Mouse (Mus musculus) liver, adult 2 months (tissue): ENCODE data around the gene Prkce. TPM values are rescaled to one million over a fixed set of nuclear protein-coding genes. Genes with fewer than 3 reads are reported as not detected.

Experiments used
- DNase-seq: peaks from one replicate; pipeline ENCODE4 v3.0.0-alpha.2; 2011; ENCODE audit warnings: low read depth, low spot score; ENCODE audit errors: extremely low read depth
- H3K27ac ChIP-seq: fragments of 200-500 bp; replicated peaks from 2 replicates; pipeline ENCODE4 v1.5.1; 2012; ENCODE audit warnings: low read depth, mild to moderate bottlenecking, control low read depth, inconsistent platforms, low read length; ENCODE audit not compliant: insufficient read depth
- H3K27me3 ChIP-seq: fragments of 200-500 bp; 2 replicates; pipeline ENCODE4 v1.6.1; 2012; ENCODE audit warnings: mild to moderate bottlenecking, moderate library complexity, low read length, inconsistent platforms; ENCODE audit not compliant: control insufficient read depth, insufficient read depth
- H3K36me3 ChIP-seq: fragments of 200-500 bp; 2 replicates; pipeline ENCODE4 v1.6.1; 2012; ENCODE audit warnings: low read length, inconsistent platforms; ENCODE audit not compliant: control insufficient read depth, insufficient read depth
- H3K4me1 ChIP-seq: fragments of 200-500 bp; 2 replicates; pipeline ENCODE4 v1.6.1; 2011; ENCODE audit warnings: low read length; ENCODE audit not compliant: control insufficient read depth, insufficient read depth
- H3K4me3 ChIP-seq: fragments of 200-500 bp; 2 replicates; pipeline ENCODE4 v1.5.1; 2011; ENCODE audit warnings: low read depth, mild to moderate bottlenecking, control low read depth, low read length, moderate library complexity; ENCODE audit not compliant: insufficient read depth
- H3K79me2 ChIP-seq: fragments of 200-500 bp; 2 replicates; pipeline ENCODE4 v1.6.1; 2012; ENCODE audit warnings: inconsistent platforms, mild to moderate bottlenecking, low read length, moderate library complexity; ENCODE audit not compliant: control insufficient read depth, insufficient read depth
- H3K9ac ChIP-seq: fragments of 200-500 bp; 2 replicates; pipeline ENCODE4 v1.6.1; 2012; ENCODE audit warnings: low read depth, mild to moderate bottlenecking, control low read depth, inconsistent platforms, low read length
- CTCF ChIP-seq: fragments of 200-500 bp; IDR thresholded peaks from 2 replicates; pipeline ENCODE4 v1.5.1; 2011; ENCODE audit warnings: low read depth, low read length, control low read depth
- POLR2A ChIP-seq: fragments of 200-500 bp; IDR thresholded peaks from 2 replicates; pipeline ENCODE4 v1.6.1; 2011; ENCODE audit warnings: low read length, control low read depth; ENCODE audit not compliant: insufficient read depth; ENCODE audit errors: extremely low read depth
- WGBS: fragments of 180-500 bp; shearing (Covaris S2); methylation state at CpG from one replicate; pipeline ENCODE4 v1.1.7; 2018; 5-methylcytosine and 5-hydroxymethylcytosine counted together
- polyA plus RNA-seq: library from polyadenylated mRNA; depleted of rRNA; stranded (reverse); fragments of >200 nt; gene quantifications from 2 replicates; pipeline ENCODE4 v1.2.3, GENCODE M21; 2012
- total RNA-seq: library from RNA; depleted of rRNA; stranded (reverse); fragments of >200 nt; gene quantifications from 2 replicates; pipeline ENCODE4 v1.2.3, GENCODE M21; 2014

Prkce gene
- total and polyA plus RNA-seq, 2 experiments = 2.0 to 6.4 TPM

- H3K4me3 ChIP-seq = no peak overlapping the region
- H3K36me3 ChIP-seq = no peaks in the 10 kb centered on the region
- TF ChIP-seq CTCF (peak; percentile 37; the same call in 1 of the 2 replicates), POLR2A (no peak)
- peak overlapping the region; percentile 5; the same call in 1 of the 2 replicates for H3K9ac ChIP-seq
- H3K79me2 ChIP-seq = peaks cover 3% of the 10 kb centered on the region; the same call in 1 of the 2 replicates
- peak overlapping the region; percentile 69 for H3K27ac ChIP-seq
- WGBS = 46% methylated on average over 10 of the region's 10 CpGs
- DNase-seq = peak; percentile 94
- H3K27me3 ChIP-seq = no peaks in the 10 kb centered on the region
- H3K4me1 ChIP-seq = peaks cover 25% of the 10 kb centered on the region
These were observed 225.6 kb downstream of the Prkce start for GRCm38 (mm10) chr17:86393191-86393590.

GRCm38 (mm10) chr17:86397097-86397496 lies 229.5 kb downstream of the Prkce start:
- TF ChIP-seq POLR2A = no peak
- TF ChIP-seq CTCF = no peak
- H3K27ac ChIP-seq = 0 out of 2 replicates have a peak overlapping the region, but pooled peaks have one; percentile 1
- no peaks in the 10 kb centered on the region for H3K36me3 ChIP-seq
- peaks cover 8% of the 10 kb centered on the region; the same call in 1 of the 2 replicates for H3K79me2 ChIP-seq
- no peak for DNase-seq
- no peak overlapping the region for H3K4me3 ChIP-seq
- H3K4me1 ChIP-seq = peaks cover 29% of the 10 kb centered on the region
- no peaks in the 10 kb centered on the region for H3K27me3 ChIP-seq
- H3K9ac ChIP-seq = no peak overlapping the region

GRCm38 (mm10) chr17:86397647-86398046 lies 230.1 kb downstream of the Prkce start:
- no peak overlapping the region for H3K4me3 ChIP-seq
- peak overlapping the region; percentile 60 for H3K27ac ChIP-seq
- no peaks in the 10 kb centered on the region for H3K36me3 ChIP-seq
- H3K27me3 ChIP-seq = no peaks in the 10 kb centered on the region
- H3K79me2 ChIP-seq = peaks cover 8% of the 10 kb centered on the region; the same call in 1 of the 2 replicates
- DNase-seq = peak; percentile 89
- 25% methylated on average over 5 of the region's 5 CpGs for WGBS
- TF ChIP-seq POLR2A (no peak), CTCF (no peak)
- H3K9ac ChIP-seq = no peak overlapping the region
- peaks cover 27% of the 10 kb centered on the region for H3K4me1 ChIP-seq

GRCm38 (mm10) chr17:86398226-86398625 lies 230.6 kb downstream of the Prkce start:
- Histone ChIP-seq H3K4me1 (peaks cover 23% of the 10 kb centered on the region), H3K4me3 (no peak overlapping the region), H3K79me2 (peaks cover 8% of the 10 kb centered on the region; the same call in 1 of the 2 replicates), H3K9ac (no peak overlapping the region), H3K27ac (peak overlapping the region; percentile 60), H3K36me3 (no peaks in the 10 kb centered on the region), H3K27me3 (no peaks in the 10 kb centered on the region)
- TF ChIP-seq POLR2A (no peak), CTCF (no peak)
- DNase-seq = peak; percentile 84
- 95% methylated on average over 1 of the region's 1 CpGs for WGBS

- TF ChIP-seq CTCF (no peak), POLR2A (no peak)
- Histone ChIP-seq H3K27ac (no peak overlapping the region), H3K27me3 (no peaks in the 10 kb centered on the region), H3K4me1 (peaks cover 11% of the 10 kb centered on the region), H3K9ac (no peak overlapping the region), H3K79me2 (peaks cover 8% of the 10 kb centered on the region; the same call in 1 of the 2 replicates), H3K4me3 (no peak overlapping the region), H3K36me3 (no peaks in the 10 kb centered on the region)
- 74% methylated on average over 4 of the region's 4 CpGs for WGBS
- no peak for DNase-seq
These were observed 232.4 kb downstream of the Prkce start for GRCm38 (mm10) chr17:86400032-86400431.

- Histone ChIP-seq H3K9ac (no peak overlapping the region), H3K27ac (no peak overlapping the region), H3K4me1 (peaks cover 10% of the 10 kb centered on the region), H3K27me3 (no peaks in the 10 kb centered on the region), H3K4me3 (no peak overlapping the region), H3K36me3 (no peaks in the 10 kb centered on the region), H3K79me2 (0 out of 2 replicates have a peak, but pooled peaks cover 3% of the 10 kb centered on the region)
- WGBS = 92% methylated on average over 11 of the region's 11 CpGs
- TF ChIP-seq POLR2A (no peak), CTCF (no peak)
- no peak for DNase-seq
These were observed 237.4 kb downstream of the Prkce start for GRCm38 (mm10) chr17:86404795-86405501.
